Mouse (Mus musculus): Measurements from ENCODE around the gene Dnajb8. TPM values are rescaled to one million over a fixed set of nuclear protein-coding genes. Genes with fewer than 3 reads are reported as not detected.

Gene Dnajb8
- polyA plus RNA-seq, 1 experiment from 2014 or later, result not detected

DNA sequence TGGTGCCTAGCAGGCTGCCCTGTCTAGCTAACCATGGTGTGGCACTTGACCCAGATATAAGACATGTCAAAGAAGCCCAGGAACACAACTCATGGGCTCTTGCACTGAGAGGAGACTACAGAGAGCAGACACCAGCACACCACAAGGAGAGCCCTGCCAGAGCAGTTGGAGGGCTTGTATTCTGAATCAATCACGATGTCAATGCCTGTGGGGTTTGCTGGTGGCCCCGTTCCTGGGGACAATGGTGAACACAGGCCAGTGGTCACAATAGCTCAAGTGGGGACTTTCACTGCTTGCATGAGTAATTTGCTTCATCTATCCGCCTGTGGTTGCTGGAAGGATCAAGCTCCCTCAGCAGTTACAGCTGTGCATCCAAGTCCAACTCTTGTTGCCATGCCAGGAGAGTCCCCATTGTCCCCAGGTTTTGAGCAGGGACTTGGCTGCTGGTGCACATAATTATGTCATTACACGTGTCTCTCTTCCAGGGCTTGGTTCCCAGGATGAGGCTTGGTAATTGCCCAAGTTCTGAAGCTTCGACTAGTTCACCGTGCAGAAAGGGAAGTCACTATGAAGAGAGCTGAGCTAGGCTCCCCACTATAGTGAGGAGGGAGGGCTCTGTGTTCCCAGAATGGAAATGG, 68.2 kb downstream of the Dnajb8 start:
- peak; percentile 96 for ATAC-seq
- no peaks in the 10 kb centered on the region for H3K36me3 ChIP-seq (ENCODE audit: control insufficient read depth, insufficient read depth, low read length)
- no peak overlapping the region for H3K4me3 ChIP-seq (ENCODE audit: low read length)
- no peaks in the 10 kb centered on the region for H3K9me3 ChIP-seq (ENCODE audit: control insufficient read depth, low read length)
- H3K27me3 ChIP-seq (replicated peaks; ENCODE audit: control insufficient read depth, insufficient read depth, low read length), result no peaks in the 10 kb centered on the region
- H3K4me2 ChIP-seq (ENCODE audit: low read length), result no peak overlapping the region
- no peak overlapping the region for H3K9ac ChIP-seq (ENCODE audit: low read depth, low read length)
- 51% methylated on average over 6 of the region's 6 CpGs for WGBS
- H3K27ac ChIP-seq (ENCODE audit: low read depth, low read length), result no peak overlapping the region
- peaks cover 3% of the 10 kb centered on the region; the same call in 1 of the 2 replicates for H3K4me1 ChIP-seq (ENCODE audit: control insufficient read depth, insufficient read depth, low read depth, low read length)

DNA sequence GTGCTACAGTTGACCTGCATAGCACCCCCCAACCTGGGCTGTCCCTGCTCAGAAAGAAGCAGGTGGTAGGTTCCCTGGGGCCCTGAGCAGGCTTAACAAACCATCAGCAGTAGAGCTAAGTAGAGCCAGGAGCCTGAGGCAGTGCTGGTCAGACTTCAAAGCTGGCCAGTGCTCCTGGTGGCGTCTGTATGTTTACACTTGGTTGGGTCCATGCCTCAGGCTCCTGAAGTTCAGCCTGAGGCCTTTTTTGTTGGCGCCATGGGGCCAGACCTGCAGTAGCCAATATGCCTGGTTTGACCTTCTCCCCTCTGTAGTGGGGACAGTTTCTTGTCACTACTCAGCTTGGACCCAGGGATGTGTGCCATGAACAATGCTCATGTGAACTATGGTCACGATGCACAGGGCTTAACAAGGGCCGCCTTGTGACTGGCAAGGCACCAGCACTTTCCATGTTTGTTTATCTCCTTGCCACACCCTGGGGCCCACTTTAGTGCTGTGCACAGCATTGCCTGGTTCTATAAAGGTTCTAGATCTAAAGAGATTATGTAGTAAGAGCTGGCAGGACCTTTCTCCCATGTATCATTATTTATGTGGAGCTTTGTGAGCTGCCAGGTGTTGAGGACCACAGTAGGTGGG, 70.3 kb downstream of the Dnajb8 start:
- Histone ChIP-seq H3K36me3 (ENCODE audit: control insufficient read depth, insufficient read depth, low read length) (no peaks in the 10 kb centered on the region), H3K9ac (ENCODE audit: low read depth, low read length) (no peak overlapping the region), H3K4me1 (ENCODE audit: control insufficient read depth, insufficient read depth, low read depth, low read length) (peaks cover 3% of the 10 kb centered on the region; the same call in 1 of the 2 replicates), H3K4me2 (ENCODE audit: low read length) (no peak overlapping the region), H3K9me3 (ENCODE audit: control insufficient read depth, low read length) (no peaks in the 10 kb centered on the region), H3K27ac (ENCODE audit: low read depth, low read length) (no peak overlapping the region), H3K27me3 (replicated peaks; ENCODE audit: control insufficient read depth, insufficient read depth, low read length) (no peaks in the 10 kb centered on the region), H3K4me3 (ENCODE audit: low read length) (no peak overlapping the region)
- WGBS, result 81% methylated on average over 4 of the region's 4 CpGs
- ATAC-seq, result no peak

DNA sequence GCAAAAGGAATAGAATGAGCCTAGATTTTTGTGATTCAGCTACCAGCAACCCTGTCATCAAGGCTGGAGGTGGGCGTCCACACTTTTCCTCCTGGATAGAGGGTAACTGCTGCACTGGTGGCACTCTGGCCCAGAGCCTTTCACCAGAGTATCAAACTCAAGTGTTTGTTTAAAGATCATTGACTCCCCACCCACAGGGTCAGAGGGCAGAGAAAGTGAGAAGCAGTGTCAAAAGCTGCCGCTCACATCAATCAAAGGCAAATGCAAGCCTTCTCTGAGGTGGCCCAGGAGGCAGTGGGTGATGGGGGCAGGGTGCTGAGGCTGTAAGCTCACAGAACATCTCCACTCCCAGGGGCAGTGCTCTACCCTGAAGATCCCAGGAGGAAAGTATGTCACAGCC, 77.4 kb downstream of the Dnajb8 start:
- no peak for ATAC-seq

DNA sequence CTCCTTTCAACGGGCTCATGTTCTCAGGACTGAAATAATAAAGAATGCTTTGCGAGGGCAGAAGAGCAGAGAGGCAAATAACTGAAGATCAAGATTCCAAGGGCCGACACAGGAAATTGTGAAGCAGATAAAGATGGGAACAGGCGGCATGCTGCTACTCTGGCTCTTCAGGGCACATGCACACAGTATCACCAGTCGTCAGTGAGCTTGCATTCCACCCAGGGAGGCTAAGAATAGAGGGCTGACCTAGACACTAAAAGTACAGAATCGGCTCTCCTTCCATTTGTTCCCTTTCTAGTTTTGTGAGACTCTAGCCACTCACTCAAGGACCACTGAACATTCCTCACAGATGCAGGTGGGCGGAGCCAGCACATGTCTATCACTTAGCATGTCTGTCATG, 79.2 kb downstream of the Dnajb8 start:
- H3K9ac ChIP-seq (ENCODE audit: low read depth, low read length), result no peak overlapping the region
- H3K4me3 ChIP-seq (ENCODE audit: low read length), result no peak overlapping the region
- ATAC-seq, result no peak
- H3K4me2 ChIP-seq (ENCODE audit: low read length), result no peak overlapping the region
- H3K4me1 ChIP-seq (ENCODE audit: control insufficient read depth, insufficient read depth, low read depth, low read length), result no peaks in the 10 kb centered on the region
- WGBS, result 74% methylated on average over 7 of the region's 7 CpGs
- no peaks in the 10 kb centered on the region for H3K9me3 ChIP-seq (ENCODE audit: control insufficient read depth, low read length)
- no peak overlapping the region for H3K27ac ChIP-seq (ENCODE audit: low read depth, low read length)
- no peaks in the 10 kb centered on the region for H3K27me3 ChIP-seq (replicated peaks; ENCODE audit: control insufficient read depth, insufficient read depth, low read length)
- H3K36me3 ChIP-seq (ENCODE audit: control insufficient read depth, insufficient read depth, low read length), result no peaks in the 10 kb centered on the region

More for the DNA sequence above, 77.4 kb downstream of the Dnajb8 start:
- Histone ChIP-seq H3K36me3 (ENCODE audit: control insufficient read depth, insufficient read depth, low read length) (no peaks in the 10 kb centered on the region), H3K9ac (ENCODE audit: low read depth, low read length) (no peak overlapping the region), H3K4me3 (ENCODE audit: low read length) (no peak overlapping the region), H3K27ac (ENCODE audit: low read depth, low read length) (no peak overlapping the region), H3K4me1 (ENCODE audit: control insufficient read depth, insufficient read depth, low read depth, low read length) (no peaks in the 10 kb centered on the region), H3K4me2 (ENCODE audit: low read length) (no peak overlapping the region), H3K9me3 (ENCODE audit: control insufficient read depth, low read length) (no peaks in the 10 kb centered on the region), H3K27me3 (replicated peaks; ENCODE audit: control insufficient read depth, insufficient read depth, low read length) (no peaks in the 10 kb centered on the region)
- 55% methylated on average over 2 of the region's 2 CpGs for WGBS

Other genes with a start within 250 kb of the Dnajb8 start
- 8.1 and 13.4 TPM in 2 replicates for gene H1fx, start 240.6 kb upstream of the Dnajb8 start, polyA plus RNA-seq (2015; fragmentation: Nextera tagmentation; extraction: Ambion mirVana)
- 399 and 401 TPM in 2 replicates for gene Rab7, start 177.0 kb upstream of the Dnajb8 start, polyA plus RNA-seq (2015; fragmentation: Nextera tagmentation; extraction: Ambion mirVana)
- 325 and 351 TPM in 2 replicates for gene Rpn1, start 137.8 kb upstream of the Dnajb8 start, polyA plus RNA-seq (2015; fragmentation: Nextera tagmentation; extraction: Ambion mirVana)
- 14.1 and 18.0 TPM in 2 replicates for gene Gata2, start 28.4 kb upstream of the Dnajb8 start, polyA plus RNA-seq (2015; fragmentation: Nextera tagmentation; extraction: Ambion mirVana)
- 24.4 and 24.9 TPM in 2 replicates for gene Eefsec, start 224.3 kb downstream of the Dnajb8 start, polyA plus RNA-seq (2015; fragmentation: Nextera tagmentation; extraction: Ambion mirVana)
- 93.8 and 95.2 TPM in 2 replicates for gene Ruvbl1, start 243.1 kb downstream of the Dnajb8 start, polyA plus RNA-seq (2015; fragmentation: Nextera tagmentation; extraction: Ambion mirVana)

Data from hindbrain, embryonic 16.5 days (tissue).